Mouse (Mus musculus) A20 (cell line): ENCODE measurements around the gene Prr22.
A peak's percentile ranks its signal among the peaks of the same experiment; 100 is the strongest.

Experiments used
- DNase-seq: peaks from one replicate; pipeline ENCODE4 v3.0.0-alpha.2; 2011; ENCODE audit warnings: low read depth, low spot score

Prr22 gene

GRCm38 (mm10) chr17:56808518-56808917 lies 38.5 kb downstream of the Prr22 start:
- DNase-seq: peak; percentile 53

- DNase-seq: no peak
Observed at GRCm38 (mm10) chr17:56810245-56810644, 40.2 kb downstream of the Prr22 start.

- DNase-seq: no peak
Observed at GRCm38 (mm10) chr17:56814316-56815056, 44.4 kb downstream of the Prr22 start.

GRCm38 (mm10) chr17:56815057-56815345 lies 45.0 kb downstream of the Prr22 start:
- DNase-seq: no peak

- peak; percentile 65 for DNase-seq
Observed at GRCm38 (mm10) chr17:56818067-56818636, 48.1 kb downstream of the Prr22 start.

- DNase-seq: no peak
Observed at GRCm38 (mm10) chr17:56819032-56819545, 49.0 kb downstream of the Prr22 start.

GRCm38 (mm10) chr17:56819694-56820111 lies 49.7 kb downstream of the Prr22 start:
- no peak for DNase-seq
